Mouse (Mus musculus) urinary bladder, postnatal 25 days (tissue): ENCODE measurements around the gene Fhit.

Experiments used
- DNase-seq: peaks from one replicate; pipeline ENCODE4 v3.0.0; 2022; ENCODE audit warnings: low spot score

The Fhit gene

DNA sequence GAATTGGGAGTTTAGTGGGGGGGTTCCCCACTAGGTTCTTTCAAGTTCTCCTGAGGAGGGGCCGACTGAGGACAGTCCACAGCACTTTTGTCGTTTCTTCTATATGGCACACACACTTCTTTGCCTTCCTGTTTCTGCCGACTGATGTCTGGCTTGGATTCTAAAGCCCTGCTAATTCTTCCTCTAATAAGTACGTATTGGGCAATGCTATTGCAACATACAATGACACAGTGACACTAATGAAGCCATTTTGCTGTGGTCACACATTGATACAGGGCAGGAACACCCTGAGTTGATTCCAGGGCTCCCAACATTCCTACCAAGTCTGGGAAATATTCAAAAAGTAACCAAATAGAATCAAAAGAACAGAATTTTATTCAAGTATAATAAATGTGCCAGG lies 1032.2 kb downstream of the Fhit start:
- DNase-seq: no peak

DNA sequence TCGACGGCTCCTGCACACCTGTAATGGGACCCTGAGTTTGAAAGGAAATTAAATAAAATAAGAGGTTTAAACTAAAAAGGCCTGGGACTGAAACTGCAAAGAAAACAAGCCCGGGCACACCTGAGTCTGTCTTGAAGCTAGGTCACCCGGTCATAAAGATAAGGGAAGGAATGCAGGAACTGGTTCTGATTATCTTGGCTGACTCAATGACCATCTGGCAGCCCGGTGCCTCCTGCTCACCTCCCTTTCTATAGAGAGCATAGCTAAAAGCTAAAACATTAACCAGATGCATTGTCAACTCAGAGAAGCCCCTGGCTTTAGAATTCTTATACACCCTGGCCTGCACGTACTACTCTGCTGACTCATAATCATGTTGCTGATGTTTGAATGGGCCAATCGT lies 1032.7 kb downstream of the Fhit start:
- no peak for DNase-seq

DNA sequence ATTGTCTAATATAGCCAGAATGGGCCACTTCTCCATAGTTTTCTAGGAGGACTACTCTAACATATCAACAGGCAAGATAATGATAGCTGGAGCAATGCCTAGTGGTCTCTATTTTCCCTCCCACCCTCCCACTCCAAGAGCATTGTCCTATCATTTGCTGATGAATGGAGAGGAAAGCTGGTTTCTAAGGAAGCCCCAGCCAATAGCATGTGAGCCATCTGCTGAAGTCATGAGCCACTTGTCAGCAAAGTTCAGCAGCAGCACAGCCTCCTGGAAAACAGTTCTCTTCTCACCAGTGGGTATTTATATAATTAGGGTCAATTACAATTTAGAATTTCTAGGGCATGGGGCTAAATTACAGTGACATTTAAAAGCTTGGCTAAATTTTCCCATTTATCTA lies 1035.3 kb downstream of the Fhit start:
- DNase-seq: no peak

DNA sequence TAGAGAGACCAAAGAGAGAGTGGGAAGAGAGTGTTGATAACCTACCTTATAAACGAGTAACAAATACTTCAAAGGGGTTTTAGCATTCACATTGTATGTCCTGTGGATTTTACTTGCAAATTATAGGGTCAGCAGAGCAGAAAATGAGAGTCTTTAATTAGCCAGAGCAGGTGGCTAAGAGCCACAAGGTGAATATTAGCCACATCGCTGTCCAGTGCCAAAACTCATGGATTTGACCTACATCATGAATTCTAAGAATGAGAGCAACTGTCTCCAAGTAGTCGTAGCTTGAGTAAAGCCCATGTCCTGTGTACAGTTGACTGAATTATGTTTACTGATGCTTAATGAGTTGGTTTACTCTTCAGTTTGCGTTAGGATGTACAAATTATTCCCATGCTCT lies 1039.7 kb downstream of the Fhit start:
- no peak for DNase-seq

DNA sequence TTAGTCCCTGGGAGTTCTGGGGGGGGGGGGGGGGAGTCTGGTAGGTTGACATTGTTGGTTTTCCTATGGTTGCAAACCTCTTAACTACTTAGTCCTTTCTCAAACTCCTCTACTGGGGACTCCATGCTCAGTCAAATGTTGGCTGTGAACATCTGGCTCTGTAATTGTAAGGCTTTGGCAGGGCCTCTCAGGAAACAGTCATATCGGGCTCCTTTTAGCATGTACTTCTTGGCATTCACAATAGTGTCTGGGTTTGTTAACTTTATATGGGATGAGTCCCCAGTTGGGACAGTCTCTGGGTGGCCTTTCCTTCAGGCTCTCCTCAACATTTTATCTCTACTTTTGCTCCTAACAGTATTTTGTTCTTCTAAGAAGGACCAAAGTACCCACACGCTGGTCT lies 1065.6 kb downstream of the Fhit start:
- no peak for DNase-seq

DNA sequence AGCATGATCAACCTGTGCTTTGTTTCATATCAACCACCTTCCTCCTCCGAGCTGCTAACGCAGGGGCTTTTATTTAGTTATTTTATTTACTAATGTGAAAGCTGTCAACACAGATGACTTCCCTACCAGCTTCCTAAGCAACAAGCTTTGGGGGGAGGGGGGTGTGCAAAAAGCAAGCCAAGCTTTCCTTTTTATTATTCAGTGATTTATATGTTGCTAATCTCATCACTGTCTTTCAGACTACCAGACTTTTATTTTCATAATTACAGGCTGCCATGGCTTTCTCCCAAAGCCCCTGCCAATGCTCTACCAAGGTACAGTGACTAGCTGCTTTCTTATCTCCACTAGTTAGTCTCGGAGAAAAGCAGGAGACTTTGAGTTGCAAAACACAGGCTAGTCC lies 1082.8 kb downstream of the Fhit start:
- no peak for DNase-seq

DNA sequence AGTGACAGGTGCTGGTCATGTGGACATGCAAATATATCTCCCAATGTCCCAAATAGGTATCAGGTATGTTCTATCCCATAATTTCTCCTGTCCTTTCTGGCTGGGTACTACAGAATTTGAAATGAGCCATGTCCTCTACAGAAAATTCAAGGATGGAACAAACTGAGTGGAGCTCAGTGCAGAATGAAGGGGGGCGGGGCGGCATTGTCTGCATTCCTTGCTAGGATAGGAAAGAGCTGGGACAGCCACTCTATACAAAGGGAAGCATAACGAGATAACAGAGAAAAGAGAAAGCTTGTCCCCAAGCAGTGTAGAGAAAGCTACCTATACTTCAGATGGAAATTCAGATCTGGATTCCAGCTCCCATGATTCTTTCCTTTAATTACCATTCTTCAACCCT lies 1111.9 kb downstream of the Fhit start:
- no peak for DNase-seq

DNA sequence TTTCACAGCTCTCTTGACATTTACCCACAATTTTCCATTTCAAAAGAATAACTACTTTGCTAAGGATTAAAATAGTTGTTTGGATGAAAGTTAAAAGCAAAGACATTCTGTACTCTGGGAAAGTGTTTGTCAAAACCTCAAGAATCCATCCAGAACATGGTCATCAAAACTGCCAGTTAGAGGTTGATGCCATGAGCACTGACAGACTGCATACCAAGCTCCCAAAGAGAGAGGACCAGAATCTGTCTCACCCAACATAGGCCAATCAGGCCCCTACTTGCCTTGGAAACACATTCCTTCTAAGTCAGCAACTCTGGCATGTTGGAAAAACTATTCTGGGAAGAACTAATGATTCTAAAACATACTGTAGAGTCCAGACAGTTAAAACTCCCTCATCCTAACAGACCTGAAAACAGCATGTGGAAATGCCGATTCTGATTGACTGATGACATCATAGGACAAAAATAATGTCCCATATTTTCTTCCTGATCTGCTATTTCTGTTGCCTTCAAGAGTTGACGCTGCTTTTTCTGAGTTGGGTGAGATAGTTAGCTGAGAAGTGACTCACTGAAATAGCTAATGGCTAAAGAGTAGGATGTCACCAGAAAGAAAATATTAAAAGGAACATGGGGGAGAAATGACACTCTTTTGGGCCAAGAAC lies 1114.6 kb downstream of the Fhit start:
- DNase-seq: no peak

DNA sequence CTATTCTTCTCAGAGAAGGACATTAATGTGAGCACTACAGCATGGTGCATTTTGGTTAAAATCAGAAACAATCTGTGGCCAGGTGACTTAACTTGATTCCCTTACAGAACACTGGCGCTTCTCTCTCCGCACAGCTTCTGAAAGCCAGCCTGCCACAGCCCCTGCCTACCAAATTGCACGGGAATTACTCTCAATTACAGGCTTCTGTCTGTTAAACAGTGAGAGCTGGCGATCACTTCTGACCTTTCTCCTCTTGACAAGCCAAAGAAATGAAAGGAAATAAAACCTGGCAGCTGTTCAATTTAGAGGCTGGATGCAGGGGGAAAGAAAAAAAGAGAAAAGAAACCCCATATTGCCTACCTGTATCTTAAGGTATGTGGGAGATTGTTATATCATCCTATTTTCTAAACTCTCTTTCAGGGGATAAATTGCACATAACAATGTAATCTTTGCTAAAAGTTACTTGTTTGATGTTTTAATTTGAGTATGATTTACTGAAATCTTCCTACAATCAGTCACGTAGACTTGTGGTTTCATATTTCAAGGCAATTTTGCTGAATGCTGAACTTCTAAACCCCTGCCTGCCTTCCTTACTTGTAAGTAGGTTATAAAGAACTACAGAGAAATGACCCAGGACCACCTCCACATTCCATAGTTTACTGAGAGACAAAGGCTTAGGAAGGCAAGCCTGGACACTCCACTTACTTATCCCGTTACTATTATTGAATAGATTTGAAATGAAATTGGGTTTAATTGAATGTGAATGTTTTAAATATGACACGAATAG lies 1115.3 kb downstream of the Fhit start:
- no peak for DNase-seq

DNA sequence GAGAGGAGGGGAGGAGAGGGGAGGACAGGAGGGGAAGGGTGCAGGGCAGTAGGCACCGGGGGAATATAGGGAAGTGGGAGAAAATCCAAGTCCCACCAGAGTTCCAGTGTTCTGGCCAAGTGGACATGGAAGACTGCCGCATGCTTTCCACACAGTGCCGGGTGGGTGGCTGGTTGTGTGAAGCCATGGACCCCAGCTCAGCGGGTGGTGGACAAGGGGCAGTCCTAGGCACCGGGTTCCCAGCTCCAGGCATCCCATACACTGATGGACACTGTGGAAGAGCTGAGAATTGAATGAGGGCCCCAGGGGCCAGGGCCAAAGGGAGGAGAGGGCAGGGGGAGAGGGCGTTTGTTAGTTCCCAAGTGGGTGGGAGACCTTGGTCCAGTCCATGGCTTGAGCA lies 1123.8 kb downstream of the Fhit start:
- DNase-seq: no peak

DNA sequence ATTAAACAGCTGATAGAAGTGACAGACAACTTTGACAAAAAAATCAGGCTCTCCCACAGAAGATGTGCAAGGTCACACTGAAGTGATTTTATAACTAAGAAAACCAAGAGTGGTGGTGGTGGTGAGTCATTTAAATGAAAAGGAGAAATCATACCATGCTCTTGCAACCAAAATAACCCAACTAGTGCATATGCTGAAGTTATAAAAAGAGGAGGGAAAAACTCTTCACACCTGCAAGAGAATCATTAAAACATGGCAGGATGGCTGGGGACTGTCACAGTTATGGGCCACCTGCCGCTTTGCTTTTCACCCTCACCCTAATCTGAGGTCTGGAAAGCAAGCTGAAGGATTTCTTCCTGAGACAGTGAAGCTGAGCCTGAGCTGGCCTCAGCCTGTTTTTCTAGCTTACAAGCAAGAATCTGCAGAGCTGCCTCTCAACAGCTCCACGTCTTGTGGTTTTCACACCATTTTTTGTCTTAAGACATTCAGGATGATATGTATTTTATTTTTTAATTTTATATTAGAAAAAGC lies 1125.1 kb downstream of the Fhit start:
- DNase-seq: no peak

DNA sequence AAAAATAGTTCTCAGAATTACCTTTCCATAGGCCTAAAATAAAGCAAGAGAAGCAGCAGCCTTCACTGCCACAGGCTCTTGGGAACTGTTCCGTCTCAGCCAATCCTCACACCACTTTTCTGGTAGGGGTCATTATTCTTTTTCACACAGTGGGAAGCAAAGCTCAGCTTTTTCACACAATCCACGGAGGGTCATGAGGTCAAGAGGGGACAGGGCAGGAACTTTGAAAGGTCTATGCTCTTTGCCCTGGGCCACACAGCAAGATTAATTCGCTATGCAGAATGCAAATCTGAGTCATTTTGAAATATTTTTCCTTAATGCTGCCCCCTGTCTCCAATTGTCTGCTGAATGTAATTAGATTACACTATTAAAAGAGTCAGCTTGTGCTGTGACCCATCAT lies 1126.2 kb downstream of the Fhit start:
- DNase-seq: no peak

DNA sequence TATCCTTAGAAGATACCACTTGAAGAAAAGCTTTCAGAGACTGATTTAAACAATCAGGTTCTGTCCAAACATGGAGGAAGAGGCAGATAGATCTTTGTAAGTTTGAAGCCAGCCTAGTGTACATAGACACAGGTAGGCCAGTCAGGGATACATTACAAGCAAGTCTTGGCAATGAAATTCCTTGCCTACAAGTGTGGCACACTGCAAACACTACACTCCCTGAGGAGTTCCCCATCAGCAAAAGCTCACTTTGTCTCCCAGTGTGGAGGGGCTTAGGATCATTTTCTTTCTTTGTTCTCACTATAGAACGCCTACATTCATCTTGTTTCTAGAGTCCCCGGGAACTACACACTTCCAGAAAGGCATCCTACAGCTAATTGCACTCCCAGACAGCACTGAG lies 1126.6 kb downstream of the Fhit start:
- DNase-seq: no peak

DNA sequence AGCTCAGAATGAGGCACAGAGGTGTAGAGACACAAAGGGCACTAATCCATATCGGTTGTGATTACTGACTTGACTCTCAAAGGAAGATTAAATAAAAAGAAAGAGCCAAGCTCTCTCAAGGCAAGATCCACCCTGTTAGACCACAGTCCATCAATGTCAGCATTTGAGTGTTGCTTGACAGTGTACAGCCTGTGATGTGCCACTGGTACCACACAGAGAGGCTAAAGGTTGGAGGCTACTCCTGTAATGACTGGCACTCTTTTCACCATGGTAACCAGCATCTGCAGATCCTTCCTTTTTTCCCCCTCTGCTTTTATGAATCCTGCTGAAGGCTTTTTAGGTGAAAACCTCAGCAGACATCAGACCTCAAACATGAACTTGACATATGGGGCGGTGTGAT lies 1138.5 kb downstream of the Fhit start:
- no peak for DNase-seq

DNA sequence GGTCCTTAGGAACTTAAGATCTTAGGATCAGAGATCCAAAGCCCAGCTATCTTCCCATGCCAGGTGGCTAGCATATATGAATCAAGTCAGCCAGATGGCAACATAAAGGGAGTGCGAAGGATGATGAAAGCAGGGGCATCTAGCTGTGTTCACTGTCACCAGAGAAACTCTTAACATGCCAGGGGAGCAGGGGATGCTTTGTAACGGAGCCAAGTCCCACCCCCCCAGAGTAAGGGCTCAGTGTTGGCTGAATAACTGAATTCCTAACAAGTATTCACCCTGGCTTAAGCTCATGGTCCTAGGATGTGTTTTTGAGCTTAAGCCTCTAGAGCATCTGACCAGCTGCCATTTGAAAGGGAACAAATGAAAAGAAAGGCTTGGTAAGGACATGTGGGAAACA lies 1139.5 kb downstream of the Fhit start:
- no peak for DNase-seq

DNA sequence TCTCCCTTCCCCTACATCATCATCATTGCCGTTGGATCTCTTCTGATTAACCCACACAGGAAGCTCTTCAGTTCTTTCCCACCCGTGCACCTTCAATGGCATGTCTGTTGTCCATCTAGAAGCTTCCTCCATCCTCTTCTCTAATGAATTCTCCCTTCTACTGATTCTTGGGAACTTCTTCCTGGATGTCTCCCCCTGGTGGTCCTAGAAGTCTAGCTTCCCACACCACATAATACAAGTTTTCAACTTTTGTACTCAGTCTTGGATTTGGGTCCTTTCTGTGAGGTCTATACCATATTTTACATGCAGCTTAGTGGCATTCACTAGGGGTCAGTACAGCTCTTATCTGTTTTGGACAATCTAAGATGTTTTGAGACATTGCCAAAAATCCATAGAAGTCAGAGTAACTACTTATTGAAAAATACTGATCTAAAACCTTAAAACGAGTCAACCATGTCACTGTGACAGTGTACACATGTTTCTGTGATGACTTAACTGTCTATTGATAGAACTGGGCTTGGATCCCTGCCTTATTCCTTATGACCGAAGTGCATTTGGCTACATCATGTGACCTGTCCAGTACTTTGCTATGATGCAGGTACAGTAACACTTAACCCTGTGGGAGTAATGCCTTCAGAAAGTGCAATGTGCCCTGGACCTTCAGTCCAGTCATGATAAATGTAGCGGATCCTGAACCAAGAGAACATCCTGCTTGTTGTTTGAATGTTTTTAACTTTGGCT lies 1141.3 kb downstream of the Fhit start:
- DNase-seq: no peak

DNA sequence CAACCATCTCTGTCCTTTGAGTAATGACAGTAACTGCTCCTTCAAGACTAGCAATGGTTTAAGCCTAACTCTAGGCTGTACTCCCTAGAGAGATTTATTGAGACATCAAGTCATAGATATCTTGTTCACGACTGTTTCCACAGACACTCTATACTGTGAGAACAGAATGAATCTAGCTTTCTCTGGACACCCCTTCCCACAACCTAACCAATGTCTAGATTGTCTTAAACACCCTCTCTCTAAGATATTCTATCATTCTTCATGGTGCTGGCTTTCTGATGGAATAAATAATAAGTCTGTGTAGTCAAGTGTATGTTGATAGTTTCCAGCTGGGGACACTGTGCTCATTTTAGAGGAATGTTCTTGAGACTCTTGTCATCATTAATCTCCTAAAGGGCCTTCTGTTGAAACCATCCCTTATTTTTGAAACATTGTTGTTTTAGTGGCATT lies 1148.0 kb downstream of the Fhit start:
- no peak for DNase-seq

DNA sequence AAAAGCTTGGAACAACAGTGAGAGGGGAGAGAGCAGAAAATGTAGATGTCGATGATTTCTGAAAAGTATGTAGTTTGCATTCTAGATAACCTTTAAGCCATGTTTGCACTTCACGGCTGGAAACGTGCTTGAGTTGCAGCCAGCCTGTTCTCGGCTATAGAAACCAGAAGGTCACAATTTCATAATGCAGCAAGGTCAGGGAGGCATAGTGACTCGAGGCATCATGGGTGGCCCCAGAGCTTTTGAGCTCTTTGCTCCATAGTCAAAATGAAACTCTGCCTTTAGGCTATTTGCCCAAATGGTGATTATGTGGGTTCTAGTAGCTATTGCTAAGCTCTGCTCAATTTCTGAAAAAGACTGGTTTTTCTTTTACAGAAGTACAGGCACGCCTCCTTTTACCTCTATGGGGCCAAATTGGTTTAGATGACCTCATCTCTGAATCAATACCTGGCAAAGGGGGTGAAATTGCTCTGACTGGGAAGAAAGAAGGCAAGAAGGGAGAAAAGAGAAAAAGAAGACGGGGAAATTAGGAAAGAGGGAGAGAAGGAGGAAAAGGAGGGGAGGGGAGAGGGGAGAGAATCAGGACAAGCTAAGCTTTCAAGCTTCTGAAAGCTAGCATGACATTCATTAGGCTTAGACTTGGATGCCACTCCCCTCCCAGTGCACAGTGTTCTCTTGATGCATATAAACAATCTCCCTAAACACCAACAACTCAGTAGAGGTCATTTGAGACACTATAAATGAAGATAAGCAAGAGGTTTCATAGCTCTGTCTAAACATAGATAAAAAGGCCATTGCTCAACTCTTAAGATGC lies 1148.6 kb downstream of the Fhit start:
- no peak for DNase-seq

DNA sequence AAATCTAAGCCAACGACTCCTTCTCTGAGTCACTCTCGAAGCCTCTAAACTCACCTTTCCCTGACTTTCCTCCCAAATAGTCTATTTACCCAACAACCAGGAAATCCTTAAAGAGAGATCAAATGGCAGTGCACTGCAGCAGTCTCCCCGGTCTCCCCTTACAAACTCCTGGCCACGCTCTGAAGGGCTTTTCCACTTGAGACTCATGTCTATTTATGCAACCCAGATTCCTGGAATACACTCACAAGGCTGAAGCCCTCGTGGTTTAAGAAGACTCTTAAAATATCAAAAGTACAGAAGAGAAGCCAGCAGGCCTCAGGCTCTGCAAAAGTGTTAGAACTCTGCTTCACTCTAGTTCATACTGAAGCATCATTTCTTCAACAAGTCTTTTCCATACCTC lies 1155.6 kb downstream of the Fhit start:
- DNase-seq: no peak

DNA sequence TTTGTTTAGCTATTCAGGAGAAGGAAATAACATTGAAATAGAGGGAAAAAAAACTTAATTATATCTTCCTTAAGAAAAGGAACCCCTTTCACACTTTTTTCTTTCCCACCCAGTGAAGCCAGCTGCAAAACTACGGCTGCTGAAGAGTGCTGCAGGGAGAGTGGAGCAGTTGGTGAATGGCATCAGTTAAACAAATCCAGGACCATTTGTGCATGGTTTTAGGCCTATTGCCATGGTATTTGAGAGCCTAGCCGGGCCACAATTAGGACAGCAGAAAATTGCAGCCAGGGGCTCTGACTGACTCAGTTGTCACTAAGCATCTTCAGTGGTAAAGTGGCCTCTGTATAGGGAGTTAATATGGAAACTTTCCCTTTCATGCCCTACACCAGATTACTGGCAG lies 1158.0 kb downstream of the Fhit start:
- no peak for DNase-seq

DNA sequence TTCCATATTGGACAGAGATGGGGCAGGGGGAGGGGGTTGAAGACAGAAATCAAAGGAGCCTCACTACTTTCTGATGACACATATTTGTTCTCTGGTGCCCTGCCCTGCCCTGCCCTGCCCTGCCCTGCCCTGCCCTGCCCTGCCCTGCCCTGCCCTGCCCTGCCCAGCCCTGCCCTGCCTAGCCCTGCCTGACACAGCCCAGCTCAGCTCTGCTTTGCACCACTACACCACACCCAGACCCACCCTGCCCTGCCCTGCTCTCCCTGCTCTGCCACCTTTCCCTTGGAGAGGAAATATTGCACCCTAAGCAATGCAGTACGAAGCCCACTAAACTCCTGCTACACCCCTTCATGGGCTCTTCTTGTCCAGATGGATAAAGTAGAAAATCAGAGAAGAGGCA lies 1171.2 kb downstream of the Fhit start:
- DNase-seq: no peak

DNA sequence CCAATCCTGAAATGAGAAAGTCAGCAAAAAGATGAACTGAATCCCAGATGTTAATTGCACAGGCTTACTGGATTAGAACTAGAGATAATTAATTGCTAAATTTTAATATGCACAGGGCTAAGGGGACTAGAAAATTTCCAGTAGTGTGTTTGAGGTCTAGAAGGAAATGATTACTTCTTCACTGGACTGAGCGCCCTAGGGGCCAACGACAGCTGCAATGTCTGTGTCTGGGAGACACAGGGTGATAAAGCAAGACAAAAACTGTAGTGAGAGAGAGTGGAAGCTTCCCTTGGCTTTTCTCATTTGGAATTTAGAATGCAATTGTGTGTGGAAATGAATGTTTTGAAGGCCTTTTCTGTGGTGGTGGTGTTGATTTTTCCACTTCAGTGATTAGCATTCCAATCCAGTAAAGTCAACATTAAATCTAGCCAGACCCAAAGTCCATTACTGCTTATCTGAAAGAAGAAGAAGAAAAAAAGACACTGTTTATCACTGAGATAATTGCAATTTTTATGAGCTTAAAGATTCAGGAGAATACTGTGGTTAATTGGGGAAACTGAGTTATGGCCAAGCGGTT lies 1184.8 kb downstream of the Fhit start:
- DNase-seq: no peak
